14 mouse cellular contexts compared by ENCODE assay signal in the genomic region with DNA sequence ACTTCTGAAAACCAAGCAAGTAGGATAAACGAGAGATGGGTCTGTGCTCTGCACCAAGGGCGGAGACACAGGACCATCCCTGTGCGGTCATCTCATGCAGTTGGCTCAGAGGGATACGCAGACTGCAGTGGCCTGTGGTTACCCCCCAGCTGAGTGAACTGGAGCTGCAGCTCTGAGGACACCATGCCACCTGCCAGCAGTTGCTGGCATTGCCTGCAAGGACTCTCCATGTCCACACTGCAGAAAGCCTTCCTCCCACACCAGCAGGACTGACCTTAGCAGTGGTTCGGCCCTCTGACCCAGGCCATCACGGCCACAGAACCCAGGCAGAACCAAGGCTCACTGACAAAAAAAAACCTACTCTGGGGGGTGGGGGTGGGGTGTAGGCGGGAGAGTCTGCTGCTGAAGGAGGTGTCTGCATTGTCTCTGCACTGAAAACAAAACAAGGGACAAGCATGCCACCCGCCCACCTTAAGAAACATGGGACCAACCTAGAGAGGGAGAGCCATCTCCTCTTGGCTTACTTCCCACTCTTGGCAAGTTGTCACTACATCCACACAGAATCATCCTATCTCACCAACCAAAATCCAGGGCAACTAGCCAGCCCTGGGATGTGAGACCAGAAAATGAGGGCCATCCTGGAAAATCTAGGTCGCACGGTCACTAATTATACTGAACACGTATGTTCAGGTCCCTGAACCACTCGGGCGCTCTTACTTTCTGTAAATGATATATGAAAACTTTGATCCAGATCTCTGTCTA.
DNase-seq lines count a peak whose midpoint lies in the region; ATAC-seq lines count a peak whose summit lies in the region.
"Had no signal": no experiment of that assay in that cellular context is flagged by ENCODE, and none has a peak within 500 bp of the region (broad histone marks: within the 10 kb centered on the region; RNA-seq: fewer than 3 reads in every experiment).

No protein-coding gene starts in this region.

- WGBS in forebrain, embryonic 13.5 days = 74% methylated on average over 13 of the region's 13 CpGs
- WGBS in forebrain, embryonic 10.5 days = 88% methylated on average over 13 of the region's 13 CpGs
- WGBS in midbrain, embryonic 14.5 days = 83% methylated on average over 13 of the region's 13 CpGs
- 88% methylated on average over 13 of the region's 13 CpGs for WGBS in midbrain, embryonic 11.5 days
- 69% methylated on average over 13 of the region's 13 CpGs for WGBS in hindbrain, embryonic 16.5 days

- peak overlapping the region; percentile 51 for H3K27ac ChIP-seq in forebrain, embryonic 13.5 days
- no peak overlapping the region for H3K27ac ChIP-seq in forebrain, embryonic 10.5 days
- 0 out of 2 replicates have a peak overlapping the region, but pooled peaks have one; percentile 57 for H3K27ac ChIP-seq in midbrain, embryonic 14.5 days (replicated peaks; ENCODE audit: low read depth, low read length)
- no peak overlapping the region for H3K27ac ChIP-seq in midbrain, embryonic 11.5 days (ENCODE audit: low read depth, low read length)
- peak overlapping the region; percentile 60; the same call in 1 of the 2 replicates for H3K27ac ChIP-seq in hindbrain, embryonic 16.5 days (ENCODE audit: low read depth, low read length)
- H3K27ac ChIP-seq: limb, embryonic 12.5 days had no signal

- ATAC-seq in forebrain, embryonic 13.5 days = no peak
- ATAC-seq in midbrain, embryonic 14.5 days (ENCODE audit: low FRiP score, low TSS enrichment) = no peak
- ATAC-seq in midbrain, embryonic 11.5 days (ENCODE audit: low FRiP score) = no peak
- ATAC-seq in hindbrain, embryonic 16.5 days = no peak
- ATAC-seq: intestine, embryonic 16.5 days had no signal

- no peak overlapping the region for H3K9ac ChIP-seq in forebrain, embryonic 13.5 days
- no peak overlapping the region for H3K9ac ChIP-seq in midbrain, embryonic 14.5 days (replicated peaks; ENCODE audit: low read length)
- no peak overlapping the region for H3K9ac ChIP-seq in midbrain, embryonic 11.5 days (ENCODE audit: low read length)
- no peak overlapping the region for H3K9ac ChIP-seq in hindbrain, embryonic 16.5 days (ENCODE audit: low read depth, low read length)
- H3K9ac ChIP-seq: limb, embryonic 12.5 days had no signal

- no peak for DNase-seq in forebrain, embryonic 10.5 days (ENCODE audit: extremely low spot score, low spot score)
- DNase-seq in midbrain, embryonic 14.5 days = no peak
- no peak for DNase-seq in midbrain, embryonic 11.5 days (ENCODE audit: low spot score, missing footprints)
- peak; percentile 89 for DNase-seq in cerebellum, adult 9-10 months
- DNase-seq in urinary bladder, postnatal 10 days (ENCODE audit: low spot score) = no peak
- DNase-seq in adrenal gland, postnatal 14 days = no peak
- DNase-seq: adrenal gland, adult 8-10 months; heart, postnatal 14 days; kidney, postnatal 14 days had no signal

- H3K9me3 ChIP-seq in forebrain, embryonic 13.5 days (replicated peaks) = no peaks in the 10 kb centered on the region
- no peaks in the 10 kb centered on the region for H3K9me3 ChIP-seq in forebrain, embryonic 10.5 days
- H3K9me3 ChIP-seq in midbrain, embryonic 14.5 days (ENCODE audit: control insufficient read depth, low read length) = no peaks in the 10 kb centered on the region
- H3K9me3 ChIP-seq in midbrain, embryonic 11.5 days (ENCODE audit: control insufficient read depth, low read length) = no peaks in the 10 kb centered on the region
- H3K9me3 ChIP-seq in hindbrain, embryonic 16.5 days (ENCODE audit: control insufficient read depth, low read length) = no peaks in the 10 kb centered on the region
- H3K9me3 ChIP-seq: limb, embryonic 12.5 days had no signal

- H3K4me2 ChIP-seq in forebrain, embryonic 13.5 days = no peak overlapping the region
- H3K4me2 ChIP-seq in midbrain, embryonic 14.5 days (ENCODE audit: low read length) = no peak overlapping the region
- no peak overlapping the region for H3K4me2 ChIP-seq in midbrain, embryonic 11.5 days
- H3K4me2 ChIP-seq in hindbrain, embryonic 16.5 days (ENCODE audit: low read length) = no peak overlapping the region
- H3K4me2 ChIP-seq: limb, embryonic 12.5 days had no signal

- H3K27me3 ChIP-seq in forebrain, embryonic 13.5 days = no peaks in the 10 kb centered on the region
- no peaks in the 10 kb centered on the region for H3K27me3 ChIP-seq in forebrain, embryonic 10.5 days (ENCODE audit: poor library complexity, severe bottlenecking)
- H3K27me3 ChIP-seq in midbrain, embryonic 14.5 days (ENCODE audit: control insufficient read depth, insufficient read depth, low read length) = no peaks in the 10 kb centered on the region
- H3K27me3 ChIP-seq in midbrain, embryonic 11.5 days (ENCODE audit: control insufficient read depth, insufficient read depth, low read length) = no peaks in the 10 kb centered on the region
- no peaks in the 10 kb centered on the region for H3K27me3 ChIP-seq in hindbrain, embryonic 16.5 days (replicated peaks; ENCODE audit: control insufficient read depth, insufficient read depth, low read length)
- H3K27me3 ChIP-seq: limb, embryonic 12.5 days had no signal

- H3K4me3 ChIP-seq in forebrain, embryonic 13.5 days = no peak overlapping the region
- no peak overlapping the region for H3K4me3 ChIP-seq in forebrain, embryonic 10.5 days
- H3K4me3 ChIP-seq in midbrain, embryonic 14.5 days (replicated peaks; ENCODE audit: low read depth, low read length) = no peak overlapping the region
- H3K4me3 ChIP-seq in midbrain, embryonic 11.5 days (ENCODE audit: low read depth, low read length) = no peak overlapping the region
- H3K4me3 ChIP-seq in hindbrain, embryonic 16.5 days (ENCODE audit: low read length) = no peak overlapping the region
- H3K4me3 ChIP-seq: erythroblast, embryonic 14.5 days; limb, embryonic 12.5 days had no signal

- H3K4me1 ChIP-seq in forebrain, embryonic 13.5 days = peaks cover 77% of the 10 kb centered on the region
- peaks cover 18% of the 10 kb centered on the region for H3K4me1 ChIP-seq in forebrain, embryonic 10.5 days
- H3K4me1 ChIP-seq in midbrain, embryonic 14.5 days (ENCODE audit: control insufficient read depth, insufficient read depth, low read length) = peaks cover 26% of the 10 kb centered on the region
- H3K4me1 ChIP-seq in midbrain, embryonic 11.5 days (ENCODE audit: control insufficient read depth, insufficient read depth, low read length) = no peaks in the 10 kb centered on the region
- peaks cover 42% of the 10 kb centered on the region for H3K4me1 ChIP-seq in hindbrain, embryonic 16.5 days (ENCODE audit: control insufficient read depth, insufficient read depth, low read depth, low read length)

- no peaks in the 10 kb centered on the region for H3K36me3 ChIP-seq in forebrain, embryonic 13.5 days (ENCODE audit: poor library complexity, severe bottlenecking)
- peaks cover 50% of the 10 kb centered on the region for H3K36me3 ChIP-seq in forebrain, embryonic 10.5 days (replicated peaks)
- no peaks in the 10 kb centered on the region for H3K36me3 ChIP-seq in midbrain, embryonic 14.5 days (ENCODE audit: control insufficient read depth, insufficient read depth, low read length)
- peaks cover 2% of the 10 kb centered on the region; the same call in 1 of the 2 replicates for H3K36me3 ChIP-seq in midbrain, embryonic 11.5 days (ENCODE audit: control insufficient read depth, insufficient read depth, low read length)
- H3K36me3 ChIP-seq in hindbrain, embryonic 16.5 days (ENCODE audit: control insufficient read depth, insufficient read depth, low read length) = no peaks in the 10 kb centered on the region

Comparison
In these comparisons a context has a peak if more than half of its experiments do, and no peak if none do; other contexts are left out.
1. H3K27ac ChIP-seq: peak in forebrain, embryonic 13.5 days (single experiment), midbrain, embryonic 14.5 days (single experiment) and hindbrain, embryonic 16.5 days (single experiment); none in forebrain, embryonic 10.5 days (single experiment) and midbrain, embryonic 11.5 days (single experiment).